Mouse (Mus musculus) thymus, postnatal 10 days (tissue): ENCODE results near the gene Jmjd1c.

Experiments
- DNase-seq, 2 experiments: peaks; one replicate each; pipeline ENCODE4 v3.0.0; 2021; ENCODE audit warnings: low spot score in 2 of 2

The Jmjd1c gene

DNA sequence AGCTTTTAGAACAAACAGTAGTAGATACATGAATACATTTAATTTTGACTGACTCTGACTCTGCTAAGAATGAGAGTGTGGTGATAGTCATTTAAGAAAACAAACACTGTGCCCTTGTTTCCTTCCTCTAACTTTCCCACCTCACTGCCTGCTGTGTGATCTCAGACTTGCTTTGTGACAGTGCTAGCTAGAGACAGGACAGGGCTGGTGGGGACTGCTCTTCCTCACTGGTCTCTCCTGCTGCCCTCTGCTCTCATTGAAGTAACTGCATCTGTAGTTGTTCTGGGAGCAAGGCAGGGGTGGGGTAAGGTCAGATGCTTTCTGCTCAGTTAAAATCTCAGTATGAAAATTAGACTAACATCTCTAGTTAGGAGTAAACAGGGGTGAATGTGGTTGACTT lies 93.1 kb downstream of the Jmjd1c start:
- peak in 1 of 2 experiments; percentile 20 for DNase-seq

DNA sequence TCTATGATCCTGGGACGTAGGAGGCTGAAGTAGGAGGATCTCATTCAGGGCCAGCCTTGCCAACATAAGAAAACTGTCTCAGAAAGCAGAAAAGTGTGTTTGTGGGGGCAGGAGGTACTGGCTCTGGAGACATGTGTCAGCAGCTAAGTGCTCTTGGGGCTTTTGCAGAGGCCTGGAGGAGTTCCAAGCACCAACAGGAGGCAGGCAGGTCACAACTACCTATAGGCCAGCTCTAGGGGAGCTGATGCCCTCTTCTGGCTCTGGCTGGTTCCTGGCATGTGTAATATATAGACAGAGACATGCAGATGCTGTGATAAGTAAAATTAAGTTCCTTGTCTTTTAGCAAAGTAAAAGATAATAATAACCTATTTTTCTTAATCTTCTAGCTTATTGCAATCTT lies 94.3 kb downstream of the Jmjd1c start:
- peak; percentile 12 to 19 for DNase-seq

DNA sequence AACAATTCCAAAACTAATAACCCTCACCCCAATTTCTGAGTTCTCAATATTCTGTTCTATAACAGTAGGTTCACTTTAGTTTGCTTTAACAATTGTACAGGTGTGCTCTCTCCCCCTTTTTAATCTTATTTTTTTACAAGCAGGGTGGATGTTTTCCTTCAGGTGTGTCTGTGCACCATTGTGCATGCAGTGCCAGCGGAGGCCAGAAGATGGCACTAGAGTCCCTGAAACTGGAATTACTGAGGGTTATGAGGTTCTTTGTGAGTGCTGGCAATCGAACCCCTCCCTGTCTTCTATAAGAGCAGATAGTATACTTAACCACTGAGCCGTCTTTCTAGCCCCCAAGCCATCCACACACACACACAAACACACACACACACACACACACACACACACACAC lies 96.4 kb downstream of the Jmjd1c start:
- peak in 1 of 2 experiments; percentile 30 for DNase-seq

DNA sequence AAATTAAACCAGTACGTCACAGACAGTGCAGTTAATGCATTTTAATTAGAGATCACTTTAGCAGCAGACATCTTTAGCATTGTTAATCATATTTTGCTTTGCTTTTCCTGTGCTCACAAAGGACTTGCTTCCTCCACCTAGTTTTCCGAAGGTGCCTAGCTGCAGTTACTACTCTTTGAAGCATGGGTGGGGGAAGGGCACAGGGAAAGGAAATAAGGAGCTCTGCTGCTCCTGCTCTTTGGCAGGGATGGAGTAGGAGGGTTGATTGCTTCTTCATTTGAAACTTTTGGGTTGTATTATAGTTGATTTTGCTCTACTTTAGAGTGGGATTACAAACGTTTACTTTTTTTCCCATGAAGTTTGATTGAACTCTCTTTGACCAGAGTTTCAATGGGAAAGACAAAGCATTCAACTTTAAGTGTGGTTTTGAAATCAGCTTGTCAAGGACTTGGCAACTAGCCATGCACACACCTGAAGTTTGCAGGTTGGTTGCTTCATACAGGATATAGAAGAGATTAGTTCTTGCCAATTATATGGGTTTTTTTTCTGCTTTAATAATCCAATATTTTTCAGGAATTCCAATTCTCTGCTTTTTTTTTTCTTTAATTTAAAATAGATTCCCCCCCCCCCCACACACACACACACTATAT lies 97.2 kb downstream of the Jmjd1c start:
- no peak for DNase-seq

DNA sequence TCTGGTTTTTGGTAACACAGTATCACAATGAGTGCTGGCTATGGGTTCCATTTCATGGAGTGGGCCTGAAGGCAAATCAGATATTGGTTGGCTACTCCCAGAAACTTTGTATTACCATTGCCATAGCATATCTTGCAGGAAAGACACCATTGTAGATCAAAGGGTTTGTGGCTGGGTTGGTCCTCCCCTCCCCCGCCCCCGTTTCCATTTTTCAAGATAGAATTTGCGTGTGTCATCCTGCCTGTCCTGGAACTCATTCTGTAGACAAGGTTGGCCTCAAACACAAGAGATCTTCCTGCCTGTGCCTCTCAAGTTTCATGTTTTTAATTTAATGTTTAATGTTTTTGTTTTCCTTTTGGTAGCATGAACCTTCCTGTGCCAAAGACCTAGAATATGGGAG lies 98.1 kb downstream of the Jmjd1c start:
- no peak for DNase-seq

DNA sequence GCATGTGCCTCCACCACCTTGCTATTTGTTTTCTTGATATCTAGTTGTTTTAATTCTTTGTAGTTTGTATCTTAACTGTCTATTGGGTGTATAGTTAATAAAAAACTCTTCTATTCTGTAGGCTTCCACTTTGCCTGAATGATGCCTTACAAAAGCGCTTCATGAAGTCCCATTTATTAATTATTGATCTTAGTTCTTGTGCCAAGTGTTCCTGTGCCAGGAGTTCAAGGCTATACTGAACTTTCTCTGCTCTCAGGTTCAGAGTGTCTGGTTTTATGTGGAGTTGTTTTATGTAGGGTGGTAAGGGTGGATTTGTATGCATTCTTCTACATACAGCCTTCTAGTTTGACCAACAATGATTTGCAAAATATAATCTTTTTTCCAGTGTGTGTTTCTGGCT lies 99.7 kb downstream of the Jmjd1c start:
- no peak for DNase-seq

DNA sequence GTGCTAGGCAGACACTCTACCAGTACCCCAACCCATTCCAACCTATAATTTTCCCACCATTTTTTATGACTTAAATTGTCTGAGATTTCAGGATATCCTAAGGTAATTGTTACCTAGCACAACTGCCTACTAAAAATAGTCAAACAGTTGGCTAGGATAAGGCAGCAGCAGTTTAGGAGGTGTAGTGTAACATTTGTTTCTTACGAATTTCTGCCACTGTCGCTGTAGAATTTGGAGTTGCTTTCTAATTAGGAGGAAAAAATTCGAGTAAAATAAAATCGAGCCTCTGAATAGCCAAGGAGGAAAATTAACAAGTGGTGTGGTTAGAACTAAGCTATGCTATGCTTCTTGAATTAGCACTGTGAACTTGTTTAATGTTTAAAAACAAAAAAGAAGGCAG lies 101.3 kb downstream of the Jmjd1c start:
- DNase-seq, result no peak

DNA sequence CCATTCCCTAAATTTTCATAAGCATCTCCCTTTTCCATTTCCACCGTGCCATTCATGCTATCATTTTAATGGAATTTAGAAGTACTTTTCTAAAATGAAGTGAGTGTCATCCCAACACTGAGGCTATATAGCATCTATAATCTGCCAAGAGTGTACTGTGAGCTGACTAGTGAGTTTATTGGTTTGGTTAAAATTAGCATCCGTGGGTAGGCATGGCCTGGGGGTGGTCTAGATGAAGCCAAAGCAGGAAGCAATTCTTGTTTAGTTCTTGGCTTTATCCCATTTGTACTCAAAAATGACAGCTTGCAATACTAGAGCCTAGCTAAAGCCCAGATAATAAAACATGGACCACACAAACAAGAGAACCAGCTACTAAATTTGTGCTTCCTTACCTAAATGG lies 101.9 kb downstream of the Jmjd1c start:
- DNase-seq, result no peak

DNA sequence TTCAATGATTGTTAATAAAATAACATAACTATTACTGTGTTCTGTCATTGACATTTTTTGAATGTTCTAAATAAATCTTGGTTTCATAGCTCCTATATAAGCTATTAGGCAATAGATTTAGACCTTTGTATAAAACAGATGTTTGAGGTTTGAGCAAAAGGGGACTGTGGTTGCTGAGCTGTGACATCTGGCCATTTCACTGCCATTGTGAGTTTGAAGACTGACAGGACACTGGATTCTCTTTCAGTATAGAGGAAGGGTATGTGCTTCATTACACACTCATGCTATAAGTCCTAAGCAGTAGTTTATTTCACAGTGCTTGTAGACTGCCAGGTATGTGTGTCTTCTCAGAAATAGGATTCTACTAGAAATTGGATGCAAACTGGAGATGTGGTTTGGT lies 105.8 kb downstream of the Jmjd1c start:
- no peak for DNase-seq

DNA sequence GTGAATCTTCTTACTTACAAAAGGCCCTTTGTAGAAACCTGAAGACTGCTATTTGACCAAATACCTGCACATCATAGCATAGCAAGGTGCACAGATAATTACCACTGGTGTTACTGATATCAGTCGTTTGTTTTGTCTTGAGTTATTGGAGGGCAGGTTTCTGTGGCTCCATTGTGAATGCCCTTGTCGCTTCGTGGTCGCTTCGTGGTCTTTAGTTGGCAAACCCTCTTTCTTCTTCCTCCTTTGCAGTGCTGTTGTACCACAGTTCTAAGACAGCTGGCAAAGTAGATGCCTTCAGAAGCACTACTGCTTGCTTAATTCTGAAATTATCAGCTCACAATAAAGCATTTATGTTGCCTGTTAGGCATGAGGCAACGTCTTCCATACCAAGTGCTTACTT lies 106.5 kb downstream of the Jmjd1c start:
- no peak for DNase-seq

DNA sequence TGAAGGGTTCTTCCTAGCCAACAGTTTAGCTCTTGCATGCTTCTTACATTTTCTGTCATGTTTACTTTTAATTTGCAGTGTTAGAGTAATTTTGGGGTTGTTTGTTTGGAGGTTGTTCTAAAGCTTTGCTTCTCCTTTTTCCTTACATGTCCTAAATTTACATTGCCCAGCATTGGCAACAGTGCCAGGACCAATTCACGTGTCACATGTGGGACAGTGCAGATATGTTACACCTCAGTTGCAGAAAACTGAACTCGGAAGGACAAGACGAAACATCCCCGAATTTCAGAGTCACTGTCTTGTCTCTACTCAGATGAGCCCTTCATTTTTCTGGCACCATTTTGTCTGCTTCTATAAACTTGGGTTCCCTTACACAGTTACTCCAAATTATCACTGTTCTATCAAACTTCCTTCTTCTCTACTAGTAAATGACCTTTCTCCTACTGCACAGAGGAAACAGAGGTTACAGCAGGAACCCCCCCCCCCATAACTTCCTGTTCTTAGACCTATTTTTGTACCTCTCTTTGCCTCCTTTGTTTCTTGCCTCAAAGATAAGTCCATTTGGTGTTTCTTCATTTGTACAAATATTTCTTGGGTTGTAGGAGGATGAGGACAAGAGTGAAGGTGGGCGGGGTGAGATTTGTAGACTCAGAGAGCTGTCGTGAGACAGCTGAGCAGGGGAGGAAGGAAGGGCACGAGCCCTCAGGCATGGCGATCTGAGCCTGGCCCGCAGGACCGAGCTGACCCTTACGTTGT lies 108.9 kb downstream of the Jmjd1c start:
- no peak for DNase-seq

DNA sequence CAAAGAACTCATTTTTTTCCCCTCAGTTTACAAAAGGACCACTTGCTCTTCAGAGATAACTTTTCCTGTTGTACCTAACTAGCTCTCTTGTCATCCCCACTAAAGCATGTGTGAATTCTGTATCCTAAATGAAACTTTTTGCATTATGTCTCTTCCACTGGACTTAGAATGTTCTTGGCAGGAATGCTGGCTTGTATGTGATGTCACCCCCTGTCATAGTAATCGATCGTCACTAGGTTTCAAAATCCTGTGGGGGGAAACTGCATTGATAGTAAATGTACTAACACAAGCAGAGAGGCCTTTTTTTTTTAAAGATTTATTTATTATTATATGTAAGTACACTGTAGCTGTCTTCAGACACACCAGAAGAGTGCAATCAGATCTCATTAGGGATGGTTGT lies 112.0 kb downstream of the Jmjd1c start:
- no peak for DNase-seq

DNA sequence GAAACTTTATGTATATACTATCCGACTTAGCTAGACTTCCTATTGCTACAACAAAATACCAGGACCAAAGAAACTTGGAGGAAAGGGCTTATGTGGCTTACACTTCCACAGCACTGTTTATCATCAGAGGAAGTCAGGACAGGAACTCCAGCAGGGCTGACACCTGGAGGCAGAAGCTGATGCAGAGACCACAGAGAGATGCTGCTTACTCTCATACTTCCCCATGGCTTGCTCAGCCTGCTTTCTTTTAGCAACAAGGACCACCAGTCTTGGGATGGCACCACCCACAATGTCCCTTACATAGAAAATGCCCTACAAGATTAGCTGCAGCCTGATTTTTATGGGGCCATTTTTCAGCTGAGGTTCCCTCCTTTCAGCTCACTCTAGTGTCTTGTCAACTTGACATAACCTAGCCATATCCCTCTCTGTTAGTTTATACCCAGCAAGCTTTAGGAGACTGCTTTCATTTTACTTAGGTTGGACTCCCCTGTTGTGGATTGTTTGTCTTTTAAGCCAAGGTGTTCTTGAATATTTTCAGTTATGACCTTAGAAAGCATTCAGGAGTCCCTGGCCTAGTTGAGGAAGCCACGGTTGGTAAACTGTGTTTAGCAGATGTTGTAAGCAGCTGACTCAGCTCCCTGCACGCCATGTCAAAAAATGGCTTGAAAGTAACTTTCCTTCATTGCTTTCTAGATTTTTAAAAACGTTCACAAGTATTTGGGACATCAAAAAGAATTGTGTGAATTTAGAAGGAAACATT lies 114.2 kb downstream of the Jmjd1c start:
- peak in 1 of 2 experiments; percentile 18 for DNase-seq

DNA sequence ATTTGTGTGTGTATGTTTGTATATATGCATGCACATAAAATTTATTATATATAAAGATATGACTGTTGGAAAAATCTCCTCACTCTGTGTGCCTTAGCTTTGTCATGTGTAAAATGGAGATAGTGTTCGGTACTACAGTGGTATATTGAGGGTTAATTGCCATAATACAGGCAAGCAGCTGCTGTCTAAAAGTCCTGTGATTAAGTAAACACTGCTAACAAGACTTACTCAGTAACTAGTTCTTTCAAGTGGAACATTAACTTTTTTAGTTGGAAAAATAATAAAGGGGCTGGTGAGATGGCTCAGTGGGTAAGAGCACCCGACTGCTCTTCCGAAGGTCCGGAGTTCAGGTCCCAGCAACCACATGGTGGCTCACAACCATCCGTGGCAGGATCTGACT lies 116.1 kb downstream of the Jmjd1c start:
- DNase-seq, result no peak

DNA sequence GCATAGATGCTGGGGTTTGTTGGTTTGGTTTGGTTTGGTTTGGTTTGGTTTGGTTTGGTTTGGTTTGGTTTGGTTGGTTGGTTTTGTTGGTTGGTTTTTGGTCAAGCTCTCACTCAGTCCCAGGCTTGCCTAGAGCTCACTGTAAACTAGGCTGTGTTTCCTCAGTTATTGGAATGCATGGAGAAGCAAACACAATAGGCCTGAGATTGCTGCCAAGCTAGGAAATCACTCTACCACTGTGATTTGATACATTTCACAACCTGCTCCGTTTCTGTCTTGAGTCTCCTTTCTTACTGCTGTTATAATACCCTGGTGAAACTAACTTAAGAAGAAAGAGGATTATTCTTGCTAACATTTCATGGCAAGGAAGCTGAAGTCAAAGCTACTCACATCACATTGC lies 117.8 kb downstream of the Jmjd1c start:
- no peak for DNase-seq

DNA sequence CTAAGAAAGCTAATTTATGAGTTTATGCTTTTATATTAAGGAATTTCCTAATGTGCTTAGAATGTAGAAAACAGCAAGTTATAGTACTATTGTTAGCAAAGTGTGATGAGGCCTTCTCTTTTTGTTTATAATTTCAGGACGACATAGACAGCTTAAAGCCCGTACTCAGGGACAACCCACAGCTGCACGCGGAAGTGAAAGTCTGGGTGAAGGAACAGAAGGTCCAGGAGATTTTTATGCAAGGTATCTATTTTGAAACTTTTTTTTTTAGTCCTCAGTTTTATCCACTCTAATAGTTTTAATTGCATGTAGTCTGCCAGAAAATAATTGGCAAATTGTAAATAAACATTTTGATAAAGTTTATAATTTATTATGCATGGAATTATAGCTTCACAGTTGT lies 119.2 kb downstream of the Jmjd1c start:
- DNase-seq, result no peak

DNA sequence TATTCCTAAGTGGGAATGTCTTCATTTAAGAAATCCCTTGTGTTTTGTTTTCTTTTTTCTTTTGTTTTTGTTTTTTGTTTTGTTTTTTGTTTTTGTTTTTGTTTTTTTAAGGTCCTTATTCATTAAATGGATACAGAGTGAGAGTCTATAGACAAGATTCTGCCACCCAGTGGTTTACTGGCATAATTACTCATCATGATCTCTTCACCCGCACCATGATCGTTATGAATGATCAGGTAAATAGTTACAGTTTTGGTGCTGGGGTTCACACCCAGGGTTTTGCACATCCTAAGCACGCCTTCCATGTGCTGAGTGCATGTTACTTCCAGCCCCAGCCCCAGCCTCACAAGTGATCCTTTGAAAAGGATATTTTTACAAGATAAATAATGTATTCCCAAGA lies 120.9 kb downstream of the Jmjd1c start:
- DNase-seq, result no peak

DNA sequence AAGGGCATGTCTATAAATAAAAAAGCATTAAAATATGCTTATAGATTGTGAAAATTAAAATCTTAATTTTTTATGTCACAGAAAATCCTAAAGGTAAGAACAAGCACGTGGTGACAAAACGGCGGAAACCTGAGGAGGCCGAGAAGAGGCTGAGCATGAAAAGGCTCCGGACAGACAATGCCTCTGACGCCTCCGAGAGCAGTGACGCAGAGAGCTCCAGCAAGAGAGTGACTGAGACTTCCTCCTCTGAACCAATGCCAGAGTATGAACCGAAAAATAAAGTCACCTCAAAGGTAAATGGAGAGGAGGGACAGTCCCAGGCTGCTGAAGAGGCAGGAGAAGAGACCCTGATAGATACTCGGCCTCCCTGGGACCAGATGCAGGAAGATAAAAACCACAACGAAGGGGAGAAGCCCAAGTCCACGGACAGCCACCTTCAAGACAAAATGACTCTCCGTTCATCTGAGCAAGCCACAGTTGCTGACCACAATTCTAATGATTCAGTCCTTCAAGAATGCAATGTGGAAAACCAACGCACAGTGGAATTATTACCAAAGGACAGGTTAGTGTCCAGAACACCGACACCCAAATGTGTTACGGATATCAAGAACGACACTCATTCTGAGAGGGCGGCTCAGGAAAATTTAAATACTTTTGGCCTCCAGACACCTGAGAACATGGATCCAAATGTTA lies 123.1 kb downstream of the Jmjd1c start:
- no peak for DNase-seq

DNA sequence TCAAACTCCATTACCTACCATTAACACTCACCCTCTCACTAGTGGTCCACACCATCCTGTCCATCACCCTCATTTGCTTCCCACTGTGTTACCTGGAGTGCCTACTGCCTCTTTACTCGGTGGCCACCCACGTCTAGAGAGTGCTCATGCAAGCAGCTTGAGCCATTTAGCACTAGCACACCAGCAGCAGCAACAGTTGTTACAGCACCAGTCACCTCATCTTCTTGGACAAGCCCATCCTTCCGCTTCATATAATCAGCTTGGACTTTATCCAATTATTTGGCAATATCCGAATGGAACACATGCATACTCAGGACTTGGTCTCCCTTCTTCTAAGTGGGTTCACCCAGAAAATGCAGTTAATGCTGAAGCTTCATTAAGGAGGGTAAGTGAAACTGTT lies 124.3 kb downstream of the Jmjd1c start:
- DNase-seq, result no peak

DNA sequence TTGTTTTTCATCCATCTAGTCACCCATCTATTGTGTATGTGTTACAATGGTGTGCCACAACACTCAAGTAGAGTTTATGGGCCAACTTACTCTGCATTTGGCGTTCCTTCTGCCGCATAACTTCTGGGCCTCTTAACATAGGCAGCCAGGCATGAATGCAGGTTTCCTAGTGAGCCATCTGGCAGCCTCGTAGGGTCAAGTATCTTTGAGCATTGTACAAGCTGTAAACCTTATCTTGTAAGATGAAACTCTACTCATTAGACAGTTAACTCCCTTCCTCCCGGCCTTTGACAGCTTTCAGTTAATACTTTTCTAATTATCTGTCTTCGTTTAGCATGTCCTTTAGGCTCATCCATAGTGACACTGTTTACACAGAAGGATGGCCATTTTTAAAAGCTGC lies 125.4 kb downstream of the Jmjd1c start:
- DNase-seq, result no peak

DNA sequence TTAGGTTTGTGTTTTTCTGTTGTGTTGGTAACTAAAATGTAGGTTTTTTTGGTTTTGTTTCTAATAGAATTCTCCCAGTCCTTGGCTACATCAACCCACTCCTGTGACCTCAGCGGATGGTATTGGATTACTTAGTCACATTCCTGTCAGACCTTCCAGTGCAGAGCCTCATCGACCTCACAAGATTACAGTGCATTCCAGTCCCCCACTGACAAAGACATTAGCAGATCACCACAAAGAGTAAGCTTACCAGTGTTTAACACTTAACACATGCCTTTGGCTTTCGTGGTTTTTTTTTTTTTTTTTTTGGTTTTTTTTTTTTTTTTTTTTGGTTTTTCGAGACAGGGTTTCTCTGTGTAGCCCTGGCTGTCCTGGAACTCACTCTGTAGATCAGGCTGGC lies 128.0 kb downstream of the Jmjd1c start:
- no peak for DNase-seq

DNA sequence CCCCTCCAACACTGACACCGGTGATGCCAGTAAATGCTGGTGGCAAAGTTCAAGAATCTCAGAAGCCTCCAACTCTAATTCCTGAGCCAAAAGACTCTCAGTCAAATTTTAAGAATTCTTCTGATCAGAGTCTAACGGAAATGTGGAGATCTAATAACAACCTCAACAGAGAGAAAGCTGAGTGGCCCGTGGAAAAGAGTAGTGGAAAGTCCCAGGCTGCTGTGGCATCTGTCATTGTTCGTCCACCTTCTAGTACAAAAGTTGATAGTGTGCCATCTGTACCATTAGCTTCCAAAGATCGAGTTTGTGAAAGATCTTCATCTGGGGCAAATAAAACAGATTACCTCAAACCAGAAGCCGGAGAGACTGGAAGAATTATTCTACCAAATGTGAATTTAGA lies 129.6 kb downstream of the Jmjd1c start:
- DNase-seq, result no peak
